Mouse (Mus musculus) E14TG2a.4 (cell line): Measurements from ENCODE around the gene Xxylt1.

Source experiments
- H3K27me3 ChIP-seq: 2 replicates; pipeline ENCODE4 v1.6.1; 2014; ENCODE audit warnings: low read length, control low read depth; ENCODE audit not compliant: insufficient read depth
- H3K36me3 ChIP-seq: 2 replicates; pipeline ENCODE4 v1.6.1; 2014; ENCODE audit warnings: low read length, control low read depth; ENCODE audit not compliant: insufficient read depth
- H3K4me1 ChIP-seq: replicated peaks from 2 replicates; pipeline ENCODE4 v1.6.1; 2014; ENCODE audit warnings: low read depth, low read length, control low read depth
- H3K4me3 ChIP-seq: replicated peaks from 2 replicates; pipeline ENCODE4 v1.5.1; 2014; ENCODE audit warnings: mild to moderate bottlenecking, low read length
- H3K9me3 ChIP-seq: 2 replicates; pipeline ENCODE4 v1.6.1; 2014; ENCODE audit warnings: low read length, control low read depth
- CTCF ChIP-seq: conservative IDR thresholded peaks from 2 replicates; pipeline ENCODE4 v1.5.1; 2014; ENCODE audit warnings: low read length
- NANOG ChIP-seq: IDR thresholded peaks from 2 replicates; pipeline ENCODE4 v1.6.1; 2014; ENCODE audit warnings: borderline replicate concordance, low read length, mixed read lengths
- POU5F1 ChIP-seq: IDR thresholded peaks from 2 replicates; pipeline ENCODE4 v1.6.1; 2014; ENCODE audit warnings: low read length, borderline replicate concordance

Xxylt1 gene

GRCm38 (mm10) chr16:30918866-30919265, 162.4 kb downstream of the Xxylt1 start:
- Histone ChIP-seq H3K27me3 (no peaks in the 10 kb centered on the region), H3K4me3 (no peak overlapping the region), H3K4me1 (no peaks in the 10 kb centered on the region), H3K36me3 (peaks cover 10% of the 10 kb centered on the region), H3K9me3 (peaks cover 34% of the 10 kb centered on the region)
- TF ChIP-seq CTCF, result no peak
- no peak for TF ChIP-seq NANOG
- TF ChIP-seq POU5F1, result no peak

- Histone ChIP-seq H3K27me3 (no peaks in the 10 kb centered on the region), H3K4me1 (no peaks in the 10 kb centered on the region), H3K36me3 (peaks cover 10% of the 10 kb centered on the region), H3K9me3 (peaks cover 34% of the 10 kb centered on the region), H3K4me3 (no peak overlapping the region)
- TF ChIP-seq POU5F1, result no peak
- no peak for TF ChIP-seq NANOG
- TF ChIP-seq CTCF, result no peak
Observed at GRCm38 (mm10) chr16:30916931-30917330, 164.3 kb downstream of the Xxylt1 start.

GRCm38 (mm10) chr16:30915611-30916220, 165.5 kb downstream of the Xxylt1 start:
- Histone ChIP-seq H3K36me3 (peaks cover 10% of the 10 kb centered on the region), H3K4me3 (no peak overlapping the region), H3K4me1 (no peaks in the 10 kb centered on the region), H3K27me3 (no peaks in the 10 kb centered on the region), H3K9me3 (peaks cover 30% of the 10 kb centered on the region)
- TF ChIP-seq POU5F1, result no peak
- no peak for TF ChIP-seq NANOG
- no peak for TF ChIP-seq CTCF
